Mouse (Mus musculus) embryonic fibroblast, embryonic 13.5 days (primary cell): ENCODE results near the gene Fam187b.
"Not testable (repeated sequence)": the region's sequence is repeated elsewhere in the genome, so short reads cannot be mapped to it uniquely, and the experiment has no call there.

Experiments used
- CTCF ChIP-seq: IDR thresholded peaks from 2 replicates; pipeline ENCODE4 v1.5.1; 2011; ENCODE audit warnings: mild to moderate bottlenecking, control low read depth, low read length, moderate library complexity, borderline replicate concordance; ENCODE audit not compliant: insufficient read depth
- POLR2A ChIP-seq: IDR thresholded peaks from 2 replicates; pipeline ENCODE4 v1.6.1; 2011; ENCODE audit warnings: low read depth, mild to moderate bottlenecking, control low read depth, low read length, moderate library complexity

- not testable (repeated sequence) for TF ChIP-seq CTCF, POLR2A
These were observed 38.0 kb upstream of the Fam187b start for GRCm38 (mm10) chr7:30935422-30936099.
